Mouse (Mus musculus): ENCODE data around the gene Il11.
"Not testable (repeated sequence)": the region's sequence is repeated elsewhere in the genome, so short reads cannot be mapped to it uniquely, and the experiment has no call there.

Il11 gene

DNA sequence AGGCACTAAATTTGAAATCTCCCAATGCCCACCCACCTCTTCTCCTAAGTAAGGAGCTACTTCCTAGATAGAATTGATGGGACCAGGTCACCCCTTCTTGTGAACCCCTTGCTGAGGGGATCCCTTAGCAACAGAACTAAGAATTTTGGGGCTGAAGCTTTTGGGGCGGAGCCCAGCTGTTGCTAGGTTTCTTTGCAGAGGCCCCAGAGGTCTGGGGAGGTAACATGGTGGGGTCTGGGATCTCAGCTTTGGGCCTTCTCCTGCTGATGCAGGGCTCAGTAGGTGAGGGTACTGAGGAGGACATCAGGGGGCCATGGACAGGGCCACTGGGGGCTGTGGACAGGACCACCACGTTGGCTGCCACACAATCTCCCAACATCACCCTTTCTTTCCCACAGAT, at the start of gene Il11, which contains the start of gene Tmem190:
Il11 (minus strand) TSS at position 101 of the 400 bp plus-strand sequence.
Tmem190 (plus strand) TSS at position 179 of the 400 bp plus-strand sequence.
- DNase-seq (ENCODE audit: low read depth, low spot score) = no peak

DNA sequence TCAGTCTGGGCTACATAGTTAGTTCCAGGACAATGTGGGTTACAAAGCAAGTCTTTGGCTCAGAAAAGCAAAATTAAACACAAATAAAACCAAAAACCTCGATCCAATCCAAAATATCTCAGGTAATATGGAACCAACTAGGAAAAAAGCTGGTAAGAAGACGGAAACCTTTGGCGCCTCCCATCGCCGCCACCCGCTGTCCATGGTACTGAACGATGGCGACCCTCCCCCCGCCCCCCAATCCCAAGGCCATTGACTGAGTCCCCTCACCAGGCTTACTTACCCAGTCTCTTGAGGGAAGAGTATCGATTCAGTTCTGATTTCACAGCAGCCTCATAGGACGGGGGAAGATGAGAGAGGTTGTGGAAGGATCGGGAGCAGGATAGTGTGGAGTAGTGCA, 47.8 kb upstream of the Il11 start:
- no peak for DNase-seq (ENCODE audit: low read depth, low spot score)

- no peak for DNase-seq (ENCODE audit: low read depth, low spot score)
These were observed 42.7 kb upstream of the Il11 start for GRCm38 (mm10) chr7:4825365-4825764.

DNA sequence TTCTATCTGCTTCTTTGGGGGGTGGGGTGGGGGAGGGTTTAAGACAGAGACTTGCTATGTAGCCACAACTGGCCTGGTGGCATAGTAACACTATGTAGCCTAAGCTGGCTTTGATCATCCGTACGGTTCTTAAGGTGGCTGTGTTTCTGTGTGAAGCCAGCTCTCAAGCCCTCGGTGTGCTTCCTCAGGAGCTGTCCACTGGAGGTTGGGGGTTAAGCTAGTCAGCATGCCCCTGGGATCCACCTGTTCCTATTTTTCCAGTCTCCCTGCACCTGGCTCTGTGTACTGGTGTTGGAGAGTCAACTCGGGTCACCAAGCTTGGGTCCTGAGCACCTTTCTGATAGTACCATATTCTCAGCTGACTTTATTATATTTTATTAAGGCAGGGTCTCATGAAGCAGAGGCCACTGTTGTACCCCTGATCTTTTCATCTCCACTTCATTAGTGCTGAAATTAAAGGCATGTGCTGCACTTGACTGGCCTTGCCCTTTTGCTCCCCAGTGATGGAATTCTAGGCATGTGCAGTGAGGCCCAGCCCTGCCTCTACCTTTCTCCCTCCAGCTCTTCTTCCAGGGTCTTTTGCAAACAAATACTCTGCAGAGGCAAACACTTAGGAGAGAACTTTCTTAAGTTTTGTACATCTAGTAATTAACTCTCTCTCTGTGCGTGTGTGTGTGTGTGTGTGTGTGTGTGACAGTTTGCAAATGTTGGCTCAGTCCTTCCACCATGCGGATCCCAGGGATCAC, 39.7 kb upstream of the Il11 start:
- DNase-seq (ENCODE audit: low read depth, low spot score) = no peak

DNA sequence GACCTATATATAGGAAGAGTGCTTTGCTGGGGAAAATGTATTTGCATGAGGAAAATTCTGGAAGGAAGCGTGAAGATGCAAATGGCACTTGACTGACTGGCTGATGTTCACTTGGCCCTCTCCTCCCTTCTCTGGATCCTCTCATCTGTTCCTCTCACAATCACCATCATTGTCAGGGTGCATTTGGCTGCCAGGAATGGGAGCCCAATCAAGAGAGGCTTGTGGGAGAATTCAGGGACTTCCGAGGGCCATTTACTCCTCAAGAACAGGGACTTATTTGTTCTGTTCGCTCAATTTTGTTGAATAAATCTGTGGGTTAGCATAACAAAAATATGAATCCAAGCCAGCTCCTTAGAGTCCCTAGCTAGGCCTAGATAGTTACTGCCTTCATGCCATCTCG, 39.0 kb upstream of the Il11 start:
- peak; percentile 70 for DNase-seq (ENCODE audit: low read depth, low spot score)

DNA sequence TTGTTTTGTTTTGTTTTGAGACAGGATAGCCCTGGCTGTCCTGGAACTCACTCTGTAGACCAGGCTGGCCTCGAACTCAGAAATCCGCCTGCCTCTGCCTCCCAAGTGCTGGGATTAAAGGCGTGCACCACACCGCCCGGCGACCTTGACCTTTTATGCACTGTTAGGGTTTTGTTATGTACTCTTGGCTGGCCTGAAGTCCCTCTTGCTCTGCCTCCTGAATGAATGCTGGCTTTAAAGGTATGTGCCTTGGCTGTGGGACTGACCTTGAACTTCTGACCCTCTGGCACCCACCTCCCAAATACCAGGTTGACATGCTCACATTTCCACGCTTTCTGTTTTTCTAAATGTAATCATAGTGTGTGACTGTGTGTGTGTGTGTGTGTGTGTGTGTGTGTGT, 38.3 kb upstream of the Il11 start:
- not testable (repeated sequence) for DNase-seq (ENCODE audit: low read depth, low spot score)

- DNase-seq (ENCODE audit: low read depth, low spot score) = no peak
These were observed 33.9 kb upstream of the Il11 start for GRCm38 (mm10) chr7:4816559-4816958.

- no peak for DNase-seq (ENCODE audit: low read depth, low spot score)
These were observed 30.6 kb upstream of the Il11 start for GRCm38 (mm10) chr7:4813105-4813791.

- peak; percentile 100 for DNase-seq (ENCODE audit: low read depth, low spot score)
These were observed 29.8 kb upstream of the Il11 start, which contains the start of gene Ube2s for GRCm38 (mm10) chr7:4812303-4813104. Ube2s (minus strand) TSS chr7:4812590.

DNA sequence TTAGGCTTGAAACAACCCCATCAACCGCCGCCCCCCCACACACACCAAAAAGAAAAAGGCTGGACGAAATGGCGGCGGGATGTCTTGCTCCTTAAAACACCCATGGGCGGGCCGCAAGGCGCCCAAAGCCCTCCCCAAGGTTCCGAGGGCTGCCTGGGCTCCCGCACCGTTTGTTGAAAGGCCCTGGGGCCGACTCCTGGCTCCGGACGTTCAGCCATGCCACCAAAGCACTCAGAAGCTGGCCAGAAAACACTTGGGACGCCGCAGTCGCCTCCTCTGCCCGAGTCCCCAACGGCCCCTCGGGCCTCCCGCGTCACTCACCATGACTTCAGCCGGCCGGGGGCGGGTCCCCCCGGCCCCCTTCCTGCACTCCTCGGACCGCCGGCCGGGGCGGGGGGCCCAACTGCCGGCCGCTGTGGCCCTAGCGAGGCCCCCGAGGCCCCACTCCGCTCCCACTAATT, 29.2 kb upstream of the Il11 start:
- no peak for DNase-seq (ENCODE audit: low read depth, low spot score)

GRCm38 (mm10) chr7:4811131-4811530, 28.5 kb upstream of the Il11 start:
- DNase-seq (ENCODE audit: low read depth, low spot score) = not testable (repeated sequence)

GRCm38 (mm10) chr7:4806716-4807115, 24.1 kb upstream of the Il11 start:
- no peak for DNase-seq (ENCODE audit: low read depth, low spot score)

- no peak for DNase-seq (ENCODE audit: low read depth, low spot score)
These were observed 19.6 kb upstream of the Il11 start for GRCm38 (mm10) chr7:4802247-4802646.

DNA sequence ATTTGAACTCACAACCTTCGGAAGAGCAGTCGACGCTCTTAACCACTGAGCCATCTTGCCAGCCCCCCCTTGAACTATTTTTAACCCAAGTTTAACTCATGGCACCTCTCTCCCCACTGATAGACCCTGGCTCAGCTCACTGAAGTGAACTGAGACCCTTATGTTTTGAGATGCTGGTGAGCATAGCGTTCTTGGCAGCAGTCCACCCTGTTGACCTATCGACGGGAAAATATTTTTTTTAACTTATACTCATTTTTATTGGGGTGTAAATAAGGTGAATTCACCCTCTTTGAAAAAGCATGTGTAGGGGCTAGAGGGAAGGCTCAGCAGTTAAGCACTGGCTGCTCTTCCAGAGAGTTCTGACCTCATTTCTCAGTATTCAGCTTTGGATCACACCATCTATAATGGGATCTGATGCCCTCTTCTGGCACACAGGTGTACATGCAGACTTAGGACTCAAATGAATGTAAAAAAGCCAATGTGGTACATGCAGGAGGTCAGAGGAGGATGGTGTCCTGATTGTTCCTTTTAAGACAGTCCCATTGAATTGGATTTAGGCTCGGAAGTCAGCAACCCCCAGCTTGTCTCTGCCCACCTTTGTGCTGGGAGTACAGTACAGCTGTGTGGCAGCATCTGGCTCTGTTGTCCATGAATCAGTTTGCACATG, 13.2 kb upstream of the Il11 start:
- no peak for DNase-seq (ENCODE audit: low read depth, low spot score)

DNA sequence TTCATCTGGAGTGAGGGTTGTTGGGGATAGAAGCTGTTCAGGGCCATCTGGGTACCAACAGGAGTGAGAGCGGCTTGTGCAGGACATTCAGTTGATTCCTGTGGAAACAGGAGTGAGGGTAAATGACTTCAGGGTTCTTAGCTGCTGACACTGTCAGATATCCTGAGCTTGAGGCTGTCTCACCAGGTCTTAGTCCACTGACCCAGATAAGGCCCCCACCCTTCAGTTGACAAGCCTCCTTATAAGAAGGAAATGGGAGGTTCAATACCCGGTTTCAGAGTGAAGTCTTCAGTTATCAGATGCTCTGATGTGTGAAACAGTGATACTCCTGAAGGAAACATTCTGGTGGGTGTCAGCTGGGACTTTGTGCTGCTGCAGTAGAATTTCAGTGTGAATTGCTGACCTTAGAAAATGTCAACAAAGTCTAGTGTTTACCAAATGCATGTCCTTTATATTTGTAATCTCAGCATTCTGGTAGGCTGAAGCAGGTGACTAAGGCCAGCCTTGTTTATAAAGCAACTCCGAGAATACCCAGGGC, 12.0 kb upstream of the Il11 start:
- DNase-seq (ENCODE audit: low read depth, low spot score) = no peak

- DNase-seq (ENCODE audit: low read depth, low spot score) = no peak
These were observed 11.0 kb upstream of the Il11 start for GRCm38 (mm10) chr7:4793674-4794073.

DNA sequence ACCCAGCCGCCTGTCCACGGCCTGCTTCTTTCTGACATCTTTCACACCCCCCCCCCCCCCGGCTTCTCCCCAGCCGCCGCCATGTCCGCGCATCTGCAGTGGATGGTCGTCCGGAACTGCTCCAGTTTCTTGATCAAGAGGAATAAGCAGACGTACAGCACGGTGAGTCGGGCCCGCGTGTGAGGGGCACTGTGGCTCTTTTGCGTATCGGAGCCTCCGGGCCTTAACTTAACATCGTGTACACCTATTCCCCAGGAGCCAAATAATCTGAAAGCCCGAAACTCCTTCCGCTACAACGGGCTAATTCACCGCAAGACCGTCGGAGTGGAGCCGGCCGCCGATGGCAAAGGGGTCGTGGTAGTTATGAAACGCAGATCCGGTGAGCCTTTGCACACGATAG, 10.6 kb upstream of the Il11 start:
- not testable (repeated sequence) for DNase-seq (ENCODE audit: low read depth, low spot score)

DNA sequence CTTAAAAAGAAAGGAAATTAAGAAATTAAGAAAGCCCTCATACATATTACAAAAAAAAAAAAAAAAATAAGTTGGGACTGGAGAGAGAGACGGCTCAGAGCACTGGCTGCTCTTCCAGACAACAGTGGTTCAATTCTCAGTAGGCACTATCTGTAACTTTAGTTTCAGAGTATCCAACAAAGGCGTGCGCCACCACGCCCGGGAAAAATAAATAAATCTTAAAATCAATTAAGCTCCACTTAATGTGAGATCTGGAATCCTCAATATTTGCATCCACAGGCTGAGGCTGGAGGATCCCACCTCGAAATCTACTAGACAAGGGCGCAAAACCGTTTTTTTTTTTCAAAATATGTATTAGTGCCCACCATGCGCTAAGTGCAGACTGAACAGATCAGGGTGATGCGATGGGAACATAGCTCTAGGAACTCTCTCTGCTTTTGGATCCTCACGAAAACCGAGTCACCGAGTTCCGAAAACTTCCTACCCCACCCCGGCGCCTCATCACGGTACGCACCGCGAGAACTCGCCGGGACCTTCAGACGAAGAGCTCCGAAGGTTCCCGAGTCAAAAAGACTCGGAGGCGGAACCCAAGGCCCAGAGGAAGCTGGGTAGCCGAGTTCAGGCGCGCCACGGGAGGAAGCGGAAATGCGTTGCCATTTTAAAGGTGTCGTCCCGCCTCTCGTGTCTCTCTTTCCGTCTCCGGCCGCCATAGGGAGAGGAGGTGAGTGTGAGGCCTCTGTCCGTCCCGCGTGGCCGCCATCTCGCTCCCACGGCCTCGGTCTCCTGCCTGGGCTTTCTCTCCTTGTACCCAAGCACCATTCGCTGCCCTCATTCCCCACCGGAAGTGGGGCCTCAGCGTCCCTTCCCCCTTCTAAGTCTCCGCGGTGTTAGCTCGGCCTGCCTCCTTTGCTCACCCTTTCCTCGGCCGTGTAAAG, 9.9 kb upstream of the Il11 start, which contains the start of gene Rpl28:
Rpl28 (plus strand) TSS at position 597 of the 935 bp plus-strand sequence.
- peak; percentile 94 for DNase-seq (ENCODE audit: low read depth, low spot score)

GRCm38 (mm10) chr7:4789436-4789935, 6.8 kb upstream of the Il11 start, which contains the start of gene Tmem238:
Tmem238 (minus strand) TSS chr7:4789656.
- DNase-seq (ENCODE audit: low read depth, low spot score) = no peak

Data from telencephalon, adult 2 months (tissue).